Mouse (Mus musculus) naive thymus-derived CD4-positive, alpha-beta T cell, adult 2 months (primary cell): ENCODE measurements around the gene Hoxd11.

Source experiments
- DNase-seq: peaks from one replicate; pipeline ENCODE4 v3.0.0-alpha.2; 2011; ENCODE audit warnings: low read depth

The Hoxd11 gene

GRCm38 (mm10) chr2:74666411-74666810 lies 12.9 kb upstream of the Hoxd11 start:
- no peak for DNase-seq

- DNase-seq, result no peak
Observed at GRCm38 (mm10) chr2:74667191-74667841, 12.0 kb upstream of the Hoxd11 start.

DNA sequence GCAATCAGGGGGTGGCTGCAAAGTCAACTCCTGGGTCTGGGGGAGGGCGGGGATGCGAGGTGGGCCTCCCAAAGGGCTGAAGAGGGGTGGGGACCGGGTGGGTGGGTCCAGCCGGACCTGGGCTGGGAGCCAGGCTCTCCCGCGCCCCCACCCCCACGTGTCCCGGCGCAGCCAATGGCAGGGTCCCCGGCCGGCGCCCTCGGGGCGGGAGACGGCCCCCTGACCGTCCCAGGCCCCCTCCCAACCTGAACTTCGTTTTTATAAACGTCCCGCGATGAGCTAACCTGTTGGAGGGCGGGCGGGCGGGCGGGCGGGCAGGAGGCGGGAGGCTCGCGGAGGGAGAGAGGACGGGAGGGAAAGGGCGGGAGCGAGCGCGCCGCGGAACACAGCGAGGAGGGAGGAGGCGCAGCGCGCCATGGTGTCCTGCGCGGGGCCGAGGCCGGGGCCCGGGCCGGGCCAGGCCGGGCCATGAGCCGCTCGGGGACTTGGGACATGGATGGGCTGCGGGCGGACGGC lies 11.5 kb upstream of the Hoxd11 start, which contains the start of gene Hoxd13:
Hoxd13 (plus strand) TSS at position 469 of the 516 bp plus-strand sequence.
- DNase-seq, result no peak

DNA sequence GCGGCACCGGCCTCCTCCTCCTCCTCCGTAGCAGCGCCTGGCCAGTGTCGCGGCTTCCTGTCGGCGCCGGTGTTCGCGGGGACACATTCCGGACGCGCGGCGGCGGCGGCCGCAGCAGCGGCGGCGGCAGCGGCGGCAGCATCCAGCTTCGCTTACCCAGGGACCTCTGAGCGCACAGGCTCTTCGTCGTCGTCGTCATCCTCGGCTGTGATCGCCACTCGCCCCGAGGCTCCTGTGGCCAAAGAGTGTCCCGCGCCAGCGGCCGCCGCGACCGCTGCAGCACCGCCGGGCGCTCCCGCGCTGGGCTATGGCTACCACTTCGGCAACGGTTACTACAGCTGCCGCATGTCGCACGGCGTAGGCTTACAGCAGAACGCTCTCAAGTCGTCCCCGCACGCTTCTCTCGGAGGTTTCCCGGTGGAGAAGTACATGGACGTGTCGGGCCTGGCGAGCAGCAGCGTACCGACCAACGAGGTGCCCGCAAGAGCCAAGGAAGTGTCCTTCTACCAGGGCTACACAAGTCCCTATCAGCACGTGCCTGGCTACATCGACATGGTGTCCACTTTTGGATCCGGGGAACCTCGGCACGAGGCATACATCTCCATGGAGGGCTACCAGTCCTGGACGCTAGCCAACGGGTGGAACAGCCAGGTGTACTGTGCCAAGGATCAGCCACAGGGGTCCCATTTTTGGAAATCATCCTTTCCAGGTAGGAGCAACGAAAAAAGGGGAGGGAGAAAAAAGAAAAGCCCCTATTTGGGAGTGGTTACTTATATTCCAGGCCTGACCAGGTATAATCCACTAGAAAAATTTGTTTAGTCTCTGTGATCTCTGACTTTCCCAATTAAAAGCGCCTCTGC lies 10.8 kb upstream of the Hoxd11 start:
- no peak for DNase-seq

GRCm38 (mm10) chr2:74669230-74669578 lies 10.2 kb upstream of the Hoxd11 start:
- DNase-seq, result no peak

GRCm38 (mm10) chr2:74669650-74670235 lies 9.6 kb upstream of the Hoxd11 start:
- no peak for DNase-seq

GRCm38 (mm10) chr2:74670632-74671188 lies 8.6 kb upstream of the Hoxd11 start:
- no peak for DNase-seq

GRCm38 (mm10) chr2:74671847-74672246 lies 7.5 kb upstream of the Hoxd11 start:
- DNase-seq, result no peak

DNA sequence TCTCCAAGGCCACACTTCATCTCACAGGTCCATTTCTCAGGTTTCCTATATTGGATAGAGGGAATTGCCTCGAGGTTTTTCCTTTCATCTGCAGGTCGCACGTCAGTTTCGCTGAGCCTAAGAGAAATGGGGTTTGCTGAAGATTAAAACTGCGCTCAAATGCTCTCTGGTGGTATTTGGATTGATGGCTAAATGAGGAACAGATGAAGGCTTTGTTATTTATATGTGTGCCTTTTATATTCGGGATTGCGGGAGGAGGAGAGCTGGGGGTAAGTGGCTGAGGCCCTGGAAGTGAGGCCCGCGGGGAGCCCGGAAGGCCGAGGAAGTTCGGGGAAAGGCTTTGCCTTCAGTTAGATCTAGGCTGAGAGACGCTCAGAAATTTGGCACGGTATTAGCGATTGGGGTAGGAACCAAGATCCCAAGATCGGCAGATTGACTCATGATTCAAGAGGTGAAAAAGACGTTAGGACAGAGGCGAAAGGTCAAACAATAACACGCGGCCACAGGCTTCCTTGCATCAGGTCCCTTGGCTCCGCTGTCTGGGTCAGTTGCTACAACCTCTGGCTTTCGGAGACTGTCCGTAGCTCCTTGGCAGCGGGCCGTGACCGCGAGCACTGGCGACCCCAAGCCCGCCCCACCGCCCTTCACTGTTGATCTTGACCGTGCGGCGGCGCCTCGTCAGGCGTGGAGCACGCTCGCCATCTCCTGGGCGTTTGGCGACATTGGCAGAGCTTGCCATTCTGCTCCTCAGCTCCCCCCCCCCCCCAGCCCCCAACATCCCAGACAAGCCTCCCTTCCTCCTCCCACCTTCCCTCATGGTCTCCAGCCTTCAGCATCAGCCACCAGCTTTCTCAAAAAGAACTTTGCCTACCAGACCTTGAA lies 6.6 kb upstream of the Hoxd11 start:
- peak; percentile 65 for DNase-seq

DNA sequence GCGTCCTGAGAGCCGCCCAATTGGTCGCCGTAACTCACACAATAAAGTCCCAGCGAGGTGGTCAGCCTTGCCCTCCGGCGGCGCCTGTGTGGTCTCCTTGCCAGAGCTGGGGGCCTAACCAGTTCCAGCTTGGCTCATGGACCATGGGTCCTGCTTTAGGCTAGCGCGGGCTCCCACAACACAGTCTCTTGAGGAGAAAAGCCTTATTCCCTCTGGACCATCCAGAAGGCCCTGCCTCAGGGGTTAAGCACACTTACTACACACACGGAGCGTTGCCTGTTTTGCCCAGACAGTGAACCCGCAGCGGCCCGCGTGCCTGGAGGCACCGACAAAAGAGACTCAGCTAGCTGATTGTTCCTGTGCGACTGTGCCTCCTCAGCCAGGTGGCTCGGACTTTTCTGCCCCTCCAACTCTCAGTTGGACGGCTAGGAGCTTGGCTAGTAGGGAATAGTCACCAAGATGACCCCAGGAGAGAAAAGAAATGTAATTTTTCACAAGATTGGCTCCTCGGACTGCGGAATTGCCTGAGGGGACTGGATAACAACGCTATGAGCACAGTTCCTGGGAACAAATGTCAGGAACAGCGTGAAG lies 5.4 kb upstream of the Hoxd11 start:
- DNase-seq, result no peak

- DNase-seq, result no peak
Observed at GRCm38 (mm10) chr2:74674881-74675665, 4.3 kb upstream of the Hoxd11 start, which contains the start of gene Hoxd12. Gene Hoxd12 (plus strand): TSS chr2:74675013.

GRCm38 (mm10) chr2:74675666-74676282 lies 3.6 kb upstream of the Hoxd11 start:
- no peak for DNase-seq

GRCm38 (mm10) chr2:74676376-74677052 lies 2.8 kb upstream of the Hoxd11 start:
- no peak for DNase-seq

- no peak for DNase-seq
Observed at GRCm38 (mm10) chr2:74677106-74677505, 2.3 kb upstream of the Hoxd11 start.

DNA sequence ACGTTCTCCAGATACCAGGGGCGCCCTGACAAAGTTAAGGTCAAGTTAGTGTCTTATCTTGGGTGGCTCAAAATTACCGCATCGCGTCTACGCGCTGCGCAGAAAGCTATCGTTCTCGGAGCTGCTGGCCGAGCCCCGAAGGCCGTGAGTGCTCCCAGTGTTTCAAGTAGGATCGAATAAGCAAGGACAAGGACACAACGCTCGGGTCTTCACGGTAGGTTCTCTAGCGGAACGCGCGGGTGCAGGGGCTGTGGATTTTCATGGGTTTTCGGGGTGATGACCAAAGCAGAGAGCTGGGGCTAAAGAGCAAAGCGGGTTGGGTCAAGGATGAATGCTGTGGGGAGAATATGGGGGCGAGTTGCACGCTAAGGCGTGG lies 227 bp downstream of the Hoxd11 start:
- no peak for DNase-seq

DNA sequence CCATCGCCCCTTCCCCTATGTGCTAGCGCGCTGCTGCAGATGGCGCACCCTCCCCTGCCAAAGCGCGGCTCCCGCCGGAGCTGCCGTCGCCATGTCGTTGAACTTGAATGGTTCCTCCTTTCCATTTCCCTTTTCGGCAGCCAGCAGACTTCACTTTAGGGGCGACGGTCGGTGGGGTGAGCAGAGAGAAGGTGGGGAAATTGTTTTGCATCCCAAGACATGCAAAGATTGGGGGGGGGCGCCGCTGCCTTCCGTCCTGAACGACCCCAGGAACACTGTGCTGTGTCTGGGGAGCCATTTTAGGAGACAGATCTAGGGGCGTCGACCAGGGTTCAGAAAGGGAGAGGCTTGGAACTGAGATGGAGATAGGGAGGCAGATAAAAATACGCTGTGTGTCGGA lies 623 bp downstream of the Hoxd11 start:
- DNase-seq, result no peak

GRCm38 (mm10) chr2:74680561-74681398 lies 1.4 kb downstream of the Hoxd11 start:
- DNase-seq, result no peak
